Mouse (Mus musculus): ENCODE results near the gene Ppp4r3a. TPM values are rescaled to one million over a fixed set of nuclear protein-coding genes. Genes with fewer than 3 reads are reported as not detected.
A peak's percentile ranks its signal among the peaks of the same experiment; 100 is the strongest.
"Not testable (repeated sequence)": the region's sequence is repeated elsewhere in the genome, so short reads cannot be mapped to it uniquely, and the experiment has no call there.

Ppp4r3a gene
- polyA plus RNA-seq, 1 experiment from 2014 or later: 27.0 TPM

- 80% methylated on average over 5 of the region's 5 CpGs for WGBS
- Histone ChIP-seq H3K9me3 (replicated peaks) (no peaks in the 10 kb centered on the region), H3K9ac (no peak overlapping the region), H3K4me2 (no peak overlapping the region), H3K36me3 (no peaks in the 10 kb centered on the region), H3K27me3 (peaks cover 14% of the 10 kb centered on the region), H3K4me1 (replicated peaks) (peaks cover 24% of the 10 kb centered on the region), H3K27ac (no peak overlapping the region), H3K4me3 (no peak overlapping the region)
- ATAC-seq (replicated peaks; ENCODE audit: insufficient number of reproducible peaks, insufficient read depth, low FRiP score, low read depth): no peak
These were observed 64.5 kb downstream of the Ppp4r3a start for GRCm38 (mm10) chr12:101019031-101019430.

GRCm38 (mm10) chr12:101017971-101018371 is 65.5 kb downstream of the Ppp4r3a start:
- Histone ChIP-seq H3K9ac (0 out of 2 replicates have a peak overlapping the region, but pooled peaks have one; percentile 4), H3K9me3 (replicated peaks) (no peaks in the 10 kb centered on the region), H3K27me3 (peaks cover 7% of the 10 kb centered on the region; the same call in 1 of the 2 replicates), H3K4me1 (replicated peaks) (peaks cover 25% of the 10 kb centered on the region), H3K4me3 (no peak overlapping the region), H3K4me2 (peak overlapping the region; percentile 48), H3K27ac (peak overlapping the region; percentile 69; the same call in 1 of the 2 replicates), H3K36me3 (no peaks in the 10 kb centered on the region)
- WGBS: 16% methylated on average over 6 of the region's 6 CpGs
- peak; percentile 67 for ATAC-seq (replicated peaks; ENCODE audit: insufficient number of reproducible peaks, insufficient read depth, low FRiP score, low read depth)

- Histone ChIP-seq H3K4me2 (no peak overlapping the region), H3K4me3 (no peak overlapping the region), H3K9me3 (replicated peaks) (no peaks in the 10 kb centered on the region), H3K9ac (no peak overlapping the region), H3K27me3 (peaks cover 9% of the 10 kb centered on the region; the same call in 1 of the 2 replicates), H3K36me3 (no peaks in the 10 kb centered on the region), H3K4me1 (replicated peaks) (peaks cover 36% of the 10 kb centered on the region), H3K27ac (peak overlapping the region; percentile 5; the same call in 1 of the 2 replicates)
- no peak for ATAC-seq (replicated peaks; ENCODE audit: insufficient number of reproducible peaks, insufficient read depth, low FRiP score, low read depth)
- WGBS: 46% methylated on average over 5 of the region's 5 CpGs
These were observed 67.0 kb downstream of the Ppp4r3a start for GRCm38 (mm10) chr12:101016412-101016928.

GRCm38 (mm10) chr12:101015926-101016325 is 67.6 kb downstream of the Ppp4r3a start:
- peaks cover 36% of the 10 kb centered on the region for H3K4me1 ChIP-seq (replicated peaks)
- no peak for ATAC-seq (replicated peaks; ENCODE audit: insufficient number of reproducible peaks, insufficient read depth, low FRiP score, low read depth)
- 60% methylated on average over 4 of the region's 4 CpGs for WGBS

GRCm38 (mm10) chr12:101015165-101015560 is 68.3 kb downstream of the Ppp4r3a start:
- Histone ChIP-seq H3K9me3 (replicated peaks) (no peaks in the 10 kb centered on the region), H3K9ac (no peak overlapping the region), H3K36me3 (no peaks in the 10 kb centered on the region), H3K27ac (no peak overlapping the region), H3K4me1 (replicated peaks) (peaks cover 42% of the 10 kb centered on the region), H3K4me2 (no peak overlapping the region), H3K27me3 (peaks cover 9% of the 10 kb centered on the region; the same call in 1 of the 2 replicates), H3K4me3 (no peak overlapping the region)
- no peak for ATAC-seq (replicated peaks; ENCODE audit: insufficient number of reproducible peaks, insufficient read depth, low FRiP score, low read depth)
- 73% methylated on average over 11 of the region's 11 CpGs for WGBS

More at GRCm38 (mm10) chr12:101015926-101016325, 67.6 kb downstream of the Ppp4r3a start:
- Histone ChIP-seq H3K27ac (peak overlapping the region; percentile 5; the same call in 1 of the 2 replicates), H3K4me2 (no peak overlapping the region), H3K9ac (no peak overlapping the region), H3K27me3 (peaks cover 9% of the 10 kb centered on the region; the same call in 1 of the 2 replicates), H3K9me3 (replicated peaks) (no peaks in the 10 kb centered on the region), H3K36me3 (no peaks in the 10 kb centered on the region), H3K4me3 (no peak overlapping the region)

GRCm38 (mm10) chr12:101014549-101015164 is 68.8 kb downstream of the Ppp4r3a start:
- no peak overlapping the region for H3K4me2 ChIP-seq
- WGBS: 72% methylated on average over 10 of the region's 10 CpGs
- H3K9me3 ChIP-seq (replicated peaks): no peaks in the 10 kb centered on the region
- no peak for ATAC-seq (replicated peaks; ENCODE audit: insufficient number of reproducible peaks, insufficient read depth, low FRiP score, low read depth)
- H3K9ac ChIP-seq: no peak overlapping the region
- H3K4me3 ChIP-seq: no peak overlapping the region
- peaks cover 9% of the 10 kb centered on the region; the same call in 1 of the 2 replicates for H3K27me3 ChIP-seq
- H3K27ac ChIP-seq: peak overlapping the region; percentile 18; the same call in 1 of the 2 replicates
- no peaks in the 10 kb centered on the region for H3K36me3 ChIP-seq
- peaks cover 46% of the 10 kb centered on the region for H3K4me1 ChIP-seq (replicated peaks)

GRCm38 (mm10) chr12:101013668-101014067 is 69.8 kb downstream of the Ppp4r3a start:
- WGBS: 88% methylated on average over 9 of the region's 9 CpGs
- not testable (repeated sequence) for H3K27me3 ChIP-seq; H3K9me3 ChIP-seq (replicated peaks)

GRCm38 (mm10) chr12:101013078-101013665 is 70.3 kb downstream of the Ppp4r3a start:
- 76% methylated on average over 8 of the region's 8 CpGs for WGBS
- Histone ChIP-seq H3K9me3 (replicated peaks) (no peaks in the 10 kb centered on the region), H3K36me3 (no peaks in the 10 kb centered on the region), H3K4me2 (no peak overlapping the region), H3K9ac (no peak overlapping the region), H3K4me1 (replicated peaks) (peaks cover 46% of the 10 kb centered on the region), H3K27me3 (peaks cover 9% of the 10 kb centered on the region; the same call in 1 of the 2 replicates), H3K4me3 (no peak overlapping the region), H3K27ac (no peak overlapping the region)
- no peak for ATAC-seq (replicated peaks; ENCODE audit: insufficient number of reproducible peaks, insufficient read depth, low FRiP score, low read depth)

More at GRCm38 (mm10) chr12:101013668-101014067, 69.8 kb downstream of the Ppp4r3a start:
- peaks cover 46% of the 10 kb centered on the region for H3K4me1 ChIP-seq (replicated peaks)
- not testable (repeated sequence) for ATAC-seq (replicated peaks; ENCODE audit: insufficient number of reproducible peaks, insufficient read depth, low FRiP score, low read depth); H3K4me3 ChIP-seq; H3K4me2 ChIP-seq; H3K36me3 ChIP-seq; H3K9ac ChIP-seq
- H3K27ac ChIP-seq: peak overlapping the region; percentile 18; the same call in 1 of the 2 replicates

GRCm38 (mm10) chr12:101012197-101013077 is 71.1 kb downstream of the Ppp4r3a start:
- Histone ChIP-seq H3K9me3 (replicated peaks) (no peaks in the 10 kb centered on the region), H3K4me2 (peak overlapping the region; percentile 42), H3K36me3 (no peaks in the 10 kb centered on the region), H3K4me3 (0 out of 2 replicates have a peak overlapping the region, but pooled peaks have one; percentile 6), H3K4me1 (replicated peaks) (peaks cover 49% of the 10 kb centered on the region), H3K27me3 (peaks cover 9% of the 10 kb centered on the region; the same call in 1 of the 2 replicates), H3K27ac (no peak overlapping the region), H3K9ac (no peak overlapping the region)
- no peak for ATAC-seq (replicated peaks; ENCODE audit: insufficient number of reproducible peaks, insufficient read depth, low FRiP score, low read depth)
- 17% methylated on average over 17 of the region's 17 CpGs for WGBS

GRCm38 (mm10) chr12:101011017-101011416 is 72.5 kb downstream of the Ppp4r3a start:
- 89% methylated on average over 7 of the region's 7 CpGs for WGBS
- H3K27ac ChIP-seq: no peak overlapping the region

More at GRCm38 (mm10) chr12:101011017-101011416, 72.5 kb downstream of the Ppp4r3a start:
- Histone ChIP-seq H3K4me3 (no peak overlapping the region), H3K9me3 (replicated peaks) (no peaks in the 10 kb centered on the region), H3K4me2 (no peak overlapping the region), H3K36me3 (no peaks in the 10 kb centered on the region), H3K27me3 (0 out of 2 replicates have a peak, but pooled peaks cover 3% of the 10 kb centered on the region), H3K9ac (no peak overlapping the region), H3K4me1 (replicated peaks) (peaks cover 39% of the 10 kb centered on the region)
- ATAC-seq (replicated peaks; ENCODE audit: insufficient number of reproducible peaks, insufficient read depth, low FRiP score, low read depth): no peak

Data from heart, embryonic 15.5 days (tissue).